Mouse (Mus musculus): ENCODE measurements around the gene Dmp1.

GRCm38 (mm10) chr5:104212531-104212930 is 10.1 kb downstream of the Dmp1 start:
- TF ChIP-seq CTCF (IDR thresholded peaks at IDR 0.05; ENCODE audit: low read depth, low read length) (no peak), POLR2A (IDR thresholded peaks at IDR 0.05; ENCODE audit: insufficient read depth, low read length) (no peak), EP300 (IDR thresholded peaks at IDR 0.05; ENCODE audit: insufficient read depth, low read depth, low read length) (no peak)
